Mouse (Mus musculus): ENCODE measurements around the gene Itgad. TPM values are rescaled to one million over a fixed set of nuclear protein-coding genes. Genes with fewer than 3 reads are reported as not detected.

The Itgad gene
- total and polyA plus RNA-seq, 2 experiments from 2014 or later, result not detected

DNA sequence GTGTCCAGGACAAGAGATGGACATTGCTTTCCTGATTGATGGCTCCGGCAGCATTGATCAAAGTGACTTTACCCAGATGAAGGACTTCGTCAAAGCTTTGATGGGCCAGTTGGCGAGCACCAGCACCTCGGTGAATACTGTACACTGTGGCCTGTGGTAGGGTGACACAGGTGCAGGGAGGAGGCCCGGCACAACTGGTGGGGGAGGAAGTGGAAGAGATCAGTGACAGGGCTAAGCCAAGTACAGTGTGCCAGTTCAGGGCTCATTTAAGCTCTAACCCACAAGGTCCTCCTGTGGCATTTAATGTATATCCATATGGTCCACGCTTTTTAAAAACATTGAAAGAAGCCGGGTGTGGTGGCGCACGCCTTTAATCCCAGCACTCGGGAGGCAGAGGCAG lies 27.5 kb downstream of the Itgad start:
- ATAC-seq (ENCODE audit: low FRiP score), result no peak
- Histone ChIP-seq H3K4me3 (ENCODE audit: low read depth, low read length) (no peak overlapping the region), H3K36me3 (ENCODE audit: insufficient read depth, low read length) (no peaks in the 10 kb centered on the region), H3K9me3 (ENCODE audit: low read length) (no peaks in the 10 kb centered on the region), H3K9ac (replicated peaks; ENCODE audit: low read length, poor library complexity, severe bottlenecking) (no peak overlapping the region), H3K27me3 (ENCODE audit: insufficient read depth, low read length) (no peaks in the 10 kb centered on the region), H3K4me1 (ENCODE audit: insufficient read depth, low read length) (no peaks in the 10 kb centered on the region), H3K27ac (ENCODE audit: low read depth, low read length) (no peak overlapping the region), H3K4me2 (ENCODE audit: low read depth, low read length, poor library complexity, severe bottlenecking) (no peak overlapping the region)
- 92% methylated on average over 10 of the region's 10 CpGs for WGBS
- no peak for DNase-seq (ENCODE audit: low spot score)
- TF ChIP-seq CTCF (IDR thresholded peaks at IDR 0.05), result no peak

GRCm38 (mm10) chr7:128201607-128202006 lies 47.4 kb downstream of the Itgad start:
- Histone ChIP-seq H3K4me1 (ENCODE audit: insufficient read depth, low read length) (no peaks in the 10 kb centered on the region), H3K9ac (replicated peaks; ENCODE audit: low read length, poor library complexity, severe bottlenecking) (no peak overlapping the region), H3K36me3 (ENCODE audit: insufficient read depth, low read length) (no peaks in the 10 kb centered on the region), H3K27me3 (ENCODE audit: insufficient read depth, low read length) (no peaks in the 10 kb centered on the region), H3K4me3 (ENCODE audit: low read depth, low read length) (no peak overlapping the region), H3K4me2 (ENCODE audit: low read depth, low read length, poor library complexity, severe bottlenecking) (no peak overlapping the region), H3K27ac (ENCODE audit: low read depth, low read length) (no peak overlapping the region), H3K9me3 (ENCODE audit: low read length) (no peaks in the 10 kb centered on the region)
- DNase-seq (ENCODE audit: low spot score) (no peak), ATAC-seq (ENCODE audit: low FRiP score) (no peak)
- TF ChIP-seq CTCF (IDR thresholded peaks at IDR 0.05), result no peak
- 86% methylated on average over 9 of the region's 9 CpGs for WGBS

DNA sequence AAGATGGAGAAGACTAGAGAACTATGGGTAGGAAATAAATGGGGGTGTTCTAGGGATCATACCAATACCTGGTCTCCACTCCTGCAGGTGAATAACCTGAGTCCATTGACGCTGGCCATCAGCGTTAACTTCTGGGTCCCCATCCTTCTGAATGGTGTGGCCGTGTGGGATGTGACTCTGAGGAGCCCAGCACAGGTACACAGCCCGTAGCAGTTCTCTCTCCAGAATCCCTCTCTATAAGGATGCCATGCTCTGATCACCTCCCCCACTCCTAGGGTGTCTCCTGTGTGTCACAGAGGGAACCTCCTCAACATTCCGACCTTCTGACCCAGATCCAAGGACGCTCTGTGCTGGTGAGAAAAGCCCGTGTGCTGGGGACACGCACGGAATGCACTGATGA lies 48.9 kb downstream of the Itgad start:
- H3K4me2 ChIP-seq (ENCODE audit: low read depth, low read length, poor library complexity, severe bottlenecking), result no peak overlapping the region
- no peak overlapping the region for H3K27ac ChIP-seq (ENCODE audit: low read depth, low read length)
- no peaks in the 10 kb centered on the region for H3K4me1 ChIP-seq (ENCODE audit: insufficient read depth, low read length)
- H3K27me3 ChIP-seq (ENCODE audit: insufficient read depth, low read length), result no peaks in the 10 kb centered on the region
- H3K4me3 ChIP-seq (ENCODE audit: low read depth, low read length), result no peak overlapping the region
- TF ChIP-seq CTCF (IDR thresholded peaks at IDR 0.05), result no peak
- WGBS, result 83% methylated on average over 9 of the region's 9 CpGs
- H3K9ac ChIP-seq (replicated peaks; ENCODE audit: low read length, poor library complexity, severe bottlenecking), result no peak overlapping the region
- ATAC-seq (ENCODE audit: low FRiP score), result no peak
- no peaks in the 10 kb centered on the region for H3K36me3 ChIP-seq (ENCODE audit: insufficient read depth, low read length)
- DNase-seq (ENCODE audit: low spot score), result no peak
- no peaks in the 10 kb centered on the region for H3K9me3 ChIP-seq (ENCODE audit: low read length)

- no peak overlapping the region for H3K9ac ChIP-seq (replicated peaks; ENCODE audit: low read length, poor library complexity, severe bottlenecking)
- no peaks in the 10 kb centered on the region for H3K4me1 ChIP-seq (ENCODE audit: insufficient read depth, low read length)
- no peak for TF ChIP-seq CTCF (IDR thresholded peaks at IDR 0.05)
- ATAC-seq (ENCODE audit: low FRiP score) (no peak), DNase-seq (ENCODE audit: low spot score) (no peak)
- H3K9me3 ChIP-seq (ENCODE audit: low read length), result no peaks in the 10 kb centered on the region
- H3K27ac ChIP-seq (ENCODE audit: low read depth, low read length), result no peak overlapping the region
- H3K27me3 ChIP-seq (ENCODE audit: insufficient read depth, low read length), result no peaks in the 10 kb centered on the region
- H3K4me2 ChIP-seq (ENCODE audit: low read depth, low read length, poor library complexity, severe bottlenecking), result no peak overlapping the region
- no peak overlapping the region for H3K4me3 ChIP-seq (ENCODE audit: low read depth, low read length)
- H3K36me3 ChIP-seq (ENCODE audit: insufficient read depth, low read length), result no peaks in the 10 kb centered on the region
- 87% methylated on average over 8 of the region's 8 CpGs for WGBS
Measured at GRCm38 (mm10) chr7:128204179-128204578, 50.0 kb downstream of the Itgad start.

GRCm38 (mm10) chr7:128205695-128206094 lies 51.5 kb downstream of the Itgad start:
- DNase-seq (ENCODE audit: low spot score), result no peak
- WGBS, result 84% methylated on average over 18 of the region's 18 CpGs

DNA sequence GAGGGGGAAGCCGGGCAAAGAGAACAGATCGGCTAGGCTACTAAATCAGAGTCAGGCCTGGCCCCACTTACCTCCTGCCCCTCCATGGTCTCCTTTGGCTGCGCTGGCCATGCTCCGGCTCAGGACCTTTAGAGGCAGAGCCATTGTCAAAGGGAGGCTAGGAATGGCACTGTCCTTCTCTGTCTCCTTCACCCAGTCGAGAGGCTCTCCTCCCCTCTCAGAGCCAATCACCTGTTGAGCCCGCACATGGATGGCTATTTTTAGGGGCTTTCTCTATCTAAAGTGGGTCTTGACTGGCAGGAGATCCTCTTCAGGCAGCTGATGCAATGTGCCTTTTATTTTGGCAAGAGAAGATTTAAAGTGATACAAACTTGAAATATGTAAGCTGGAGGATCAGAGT lies 52.0 kb downstream of the Itgad start, which contains the start of gene Cox6a2:
TSS of gene Cox6a2 (minus strand) at position 236 of the 400 bp plus-strand sequence.
- ATAC-seq (ENCODE audit: low FRiP score), result no peak
- Histone ChIP-seq H3K9me3 (ENCODE audit: low read length) (no peaks in the 10 kb centered on the region), H3K4me1 (ENCODE audit: insufficient read depth, low read length) (no peaks in the 10 kb centered on the region), H3K36me3 (ENCODE audit: insufficient read depth, low read length) (no peaks in the 10 kb centered on the region), H3K27me3 (ENCODE audit: insufficient read depth, low read length) (no peaks in the 10 kb centered on the region), H3K9ac (replicated peaks; ENCODE audit: low read length, poor library complexity, severe bottlenecking) (no peak within 1 kb of the TSS), H3K27ac (ENCODE audit: low read depth, low read length) (no peak within 1 kb of the TSS), H3K4me3 (ENCODE audit: low read depth, low read length) (no peak within 1 kb of the TSS), H3K4me2 (ENCODE audit: low read depth, low read length, poor library complexity, severe bottlenecking) (no peak within 1 kb of the TSS)
- no peak for DNase-seq (ENCODE audit: low spot score)
- 83% methylated on average over 6 of the region's 6 CpGs for WGBS
- no peak for TF ChIP-seq CTCF (IDR thresholded peaks at IDR 0.05)

More at GRCm38 (mm10) chr7:128205695-128206094, 51.5 kb downstream of the Itgad start:
- no peak for TF ChIP-seq CTCF (IDR thresholded peaks at IDR 0.05)
- no peak overlapping the region for H3K4me2 ChIP-seq (ENCODE audit: low read depth, low read length, poor library complexity, severe bottlenecking)
- no peaks in the 10 kb centered on the region for H3K36me3 ChIP-seq (ENCODE audit: insufficient read depth, low read length)
- no peaks in the 10 kb centered on the region for H3K4me1 ChIP-seq (ENCODE audit: insufficient read depth, low read length)
- H3K4me3 ChIP-seq (ENCODE audit: low read depth, low read length), result no peak overlapping the region
- no peak overlapping the region for H3K27ac ChIP-seq (ENCODE audit: low read depth, low read length)
- H3K9ac ChIP-seq (replicated peaks; ENCODE audit: low read length, poor library complexity, severe bottlenecking), result no peak overlapping the region
- no peak for ATAC-seq (ENCODE audit: low FRiP score)
- H3K9me3 ChIP-seq (ENCODE audit: low read length), result no peaks in the 10 kb centered on the region
- no peaks in the 10 kb centered on the region for H3K27me3 ChIP-seq (ENCODE audit: insufficient read depth, low read length)

All from midbrain, postnatal 0 days (tissue).